Mouse (Mus musculus): ENCODE results near the gene Hcar1. TPM values are rescaled to one million over a fixed set of nuclear protein-coding genes. Genes with fewer than 3 reads are reported as not detected.

Gene Hcar1
- total and polyA plus RNA-seq, 3 experiments = 0.22 TPM; not detected in 2

- DNase-seq (ENCODE audit: low spot score) (no peak), ATAC-seq (ENCODE audit: extremely low read depth, insufficient number of reproducible peaks, low FRiP score, poor library complexity, severe bottlenecking) (no peak)
- Histone ChIP-seq H3K4me1 (ENCODE audit: insufficient read depth, low read depth, low read length) (0 out of 2 replicates have a peak, but pooled peaks cover 3% of the 10 kb centered on the region), H3K27me3 (ENCODE audit: insufficient read depth, low read length) (peaks cover 20% of the 10 kb centered on the region; the same call in 1 of the 2 replicates), H3K9me3 (replicated peaks) (no peaks in the 10 kb centered on the region), H3K36me3 (replicated peaks) (no peaks in the 10 kb centered on the region), H3K4me3 (ENCODE audit: low read depth, low read length) (no peak overlapping the region)
- TF ChIP-seq GATA2 (IDR thresholded peaks at IDR 0.05; ENCODE audit: borderline replicate concordance, low read depth, low read length) (no peak), TAL1 (conservative IDR thresholded peaks at IDR 0.05; ENCODE audit: low read depth, low read length) (no peak), POLR2AphosphoS5 (IDR thresholded peaks at IDR 0.05; ENCODE audit: insufficient replicate concordance, low read depth, low read length) (no peak), CTCF (IDR thresholded peaks at IDR 0.05; ENCODE audit: low read depth, low read length) (no peak), GATA1 (IDR thresholded peaks at IDR 0.05; ENCODE audit: borderline replicate concordance, low read length) (no peak)
Measured at GRCm38 (mm10) chr5:123878056-123878455, 1.8 kb downstream of the Hcar1 start.

- DNase-seq (ENCODE audit: low spot score) (no peak), ATAC-seq (ENCODE audit: extremely low read depth, insufficient number of reproducible peaks, low FRiP score, poor library complexity, severe bottlenecking) (no peak)
- no peak for TF ChIP-seq GATA2 (IDR thresholded peaks at IDR 0.05; ENCODE audit: borderline replicate concordance, low read depth, low read length)
- no peak for TF ChIP-seq CTCF (IDR thresholded peaks at IDR 0.05; ENCODE audit: low read depth, low read length)
- TF ChIP-seq TAL1 (conservative IDR thresholded peaks at IDR 0.05; ENCODE audit: low read depth, low read length) = no peak
- no peak for TF ChIP-seq POLR2AphosphoS5 (IDR thresholded peaks at IDR 0.05; ENCODE audit: insufficient replicate concordance, low read depth, low read length)
Measured at GRCm38 (mm10) chr5:123874177-123874576, 5.6 kb downstream of the Hcar1 start.

GRCm38 (mm10) chr5:123869615-123870014 is 10.2 kb downstream of the Hcar1 start:
- ATAC-seq (ENCODE audit: extremely low read depth, insufficient number of reproducible peaks, low FRiP score, poor library complexity, severe bottlenecking) = no peak

More at GRCm38 (mm10) chr5:123874177-123874576, 5.6 kb downstream of the Hcar1 start:
- Histone ChIP-seq H3K27me3 (ENCODE audit: insufficient read depth, low read length) (peaks cover 13% of the 10 kb centered on the region; the same call in 1 of the 2 replicates), H3K4me1 (ENCODE audit: insufficient read depth, low read depth, low read length) (no peaks in the 10 kb centered on the region), H3K36me3 (replicated peaks) (no peaks in the 10 kb centered on the region), H3K9me3 (replicated peaks) (no peaks in the 10 kb centered on the region), H3K4me3 (ENCODE audit: low read depth, low read length) (no peak overlapping the region)

DNA sequence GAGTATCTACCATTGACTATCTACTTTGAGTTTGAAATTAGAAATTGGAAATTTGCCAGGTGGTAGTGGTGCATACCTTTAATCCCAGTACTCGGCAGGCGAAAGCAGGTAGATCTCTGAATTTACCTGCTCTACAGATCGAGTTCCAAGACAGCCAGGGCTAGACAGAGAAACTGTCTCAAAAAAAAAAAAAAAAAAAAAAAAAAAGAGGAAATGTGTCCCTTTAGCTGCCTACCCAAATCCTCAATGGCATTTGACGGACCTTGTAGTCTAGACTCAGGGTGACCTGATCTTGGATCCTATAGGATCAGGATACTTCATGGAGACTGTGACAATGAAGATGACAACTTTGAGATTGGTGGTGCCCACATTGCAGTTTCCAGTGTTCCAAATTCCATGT is 13.4 kb downstream of the Hcar1 start:
- Histone ChIP-seq H3K9me3 (replicated peaks) (no peaks in the 10 kb centered on the region), H3K4me3 (ENCODE audit: low read depth, low read length) (no peak overlapping the region), H3K36me3 (replicated peaks) (no peaks in the 10 kb centered on the region), H3K27me3 (ENCODE audit: insufficient read depth, low read length) (peaks cover 5% of the 10 kb centered on the region; the same call in 1 of the 2 replicates), H3K4me1 (ENCODE audit: insufficient read depth, low read depth, low read length) (no peaks in the 10 kb centered on the region)
- TF ChIP-seq TAL1 (conservative IDR thresholded peaks at IDR 0.05; ENCODE audit: low read depth, low read length) = no peak
- DNase-seq (ENCODE audit: low spot score) (no peak), ATAC-seq (ENCODE audit: extremely low read depth, insufficient number of reproducible peaks, low FRiP score, poor library complexity, severe bottlenecking) (no peak)

More at GRCm38 (mm10) chr5:123869615-123870014, 10.2 kb downstream of the Hcar1 start:
- no peak overlapping the region for H3K4me3 ChIP-seq (ENCODE audit: low read depth, low read length)
- no peak for TF ChIP-seq POLR2AphosphoS5 (IDR thresholded peaks at IDR 0.05; ENCODE audit: insufficient replicate concordance, low read depth, low read length)
- no peaks in the 10 kb centered on the region for H3K9me3 ChIP-seq (replicated peaks)
- no peaks in the 10 kb centered on the region for H3K4me1 ChIP-seq (ENCODE audit: insufficient read depth, low read depth, low read length)
- no peak for DNase-seq (ENCODE audit: low spot score)
- H3K36me3 ChIP-seq (replicated peaks) = no peaks in the 10 kb centered on the region
- H3K27me3 ChIP-seq (ENCODE audit: insufficient read depth, low read length) = peaks cover 13% of the 10 kb centered on the region; the same call in 1 of the 2 replicates

GRCm38 (mm10) chr5:123865365-123865764 is 14.5 kb downstream of the Hcar1 start, which contains the start of gene Hcar2:
Gene Hcar2 (minus strand): TSS chr5:123865499.
- ATAC-seq (ENCODE audit: extremely low read depth, insufficient number of reproducible peaks, low FRiP score, poor library complexity, severe bottlenecking) (no peak), DNase-seq (ENCODE audit: low spot score) (no peak)
- Histone ChIP-seq H3K4me1 (ENCODE audit: insufficient read depth, low read depth, low read length) (no peaks in the 10 kb centered on the region), H3K36me3 (replicated peaks) (no peaks in the 10 kb centered on the region), H3K27me3 (ENCODE audit: insufficient read depth, low read length) (peaks cover 5% of the 10 kb centered on the region; the same call in 1 of the 2 replicates), H3K4me3 (ENCODE audit: low read depth, low read length) (no peak within 1 kb of the TSS), H3K9me3 (replicated peaks) (no peaks in the 10 kb centered on the region)
- TF ChIP-seq GATA1 (IDR thresholded peaks at IDR 0.05; ENCODE audit: borderline replicate concordance, low read length) (no peak), GATA2 (IDR thresholded peaks at IDR 0.05; ENCODE audit: borderline replicate concordance, low read depth, low read length) (no peak), POLR2AphosphoS5 (IDR thresholded peaks at IDR 0.05; ENCODE audit: insufficient replicate concordance, low read depth, low read length) (no peak), TAL1 (conservative IDR thresholded peaks at IDR 0.05; ENCODE audit: low read depth, low read length) (no peak), CTCF (IDR thresholded peaks at IDR 0.05; ENCODE audit: low read depth, low read length) (no peak)

DNA sequence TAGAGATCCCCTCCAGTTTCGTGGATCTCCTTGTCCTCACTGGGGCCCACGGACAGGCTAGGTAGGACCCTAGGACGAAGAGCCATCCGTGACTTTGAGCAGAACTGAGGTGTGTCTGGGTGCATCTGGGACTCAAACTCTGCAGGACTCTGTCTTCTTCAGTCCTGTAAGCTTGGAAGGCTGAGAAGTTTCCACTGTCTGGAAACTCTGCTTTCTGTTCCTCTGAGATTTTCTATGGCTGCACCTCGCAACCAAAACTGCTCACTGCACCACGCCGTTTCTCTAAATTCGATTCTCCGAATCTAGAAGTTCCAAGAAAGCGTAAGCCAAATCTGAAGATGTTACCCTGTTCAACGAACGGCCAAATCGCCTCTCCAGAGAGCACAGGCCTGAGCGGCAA is 15.9 kb downstream of the Hcar1 start:
- no peaks in the 10 kb centered on the region for H3K9me3 ChIP-seq (replicated peaks)
- no peak for TF ChIP-seq TAL1 (conservative IDR thresholded peaks at IDR 0.05; ENCODE audit: low read depth, low read length)
- TF ChIP-seq POLR2AphosphoS5 (IDR thresholded peaks at IDR 0.05; ENCODE audit: insufficient replicate concordance, low read depth, low read length) = no peak
- TF ChIP-seq GATA1 (IDR thresholded peaks at IDR 0.05; ENCODE audit: borderline replicate concordance, low read length) = no peak
- TF ChIP-seq GATA2 (IDR thresholded peaks at IDR 0.05; ENCODE audit: borderline replicate concordance, low read depth, low read length) = no peak
- no peak for TF ChIP-seq CTCF (IDR thresholded peaks at IDR 0.05; ENCODE audit: low read depth, low read length)
- no peaks in the 10 kb centered on the region for H3K4me1 ChIP-seq (ENCODE audit: insufficient read depth, low read depth, low read length)
- peaks cover 5% of the 10 kb centered on the region; the same call in 1 of the 2 replicates for H3K27me3 ChIP-seq (ENCODE audit: insufficient read depth, low read length)
- H3K4me3 ChIP-seq (ENCODE audit: low read depth, low read length) = no peak overlapping the region
- DNase-seq (ENCODE audit: low spot score) = no peak
- H3K36me3 ChIP-seq (replicated peaks) = no peaks in the 10 kb centered on the region
- ATAC-seq (ENCODE audit: extremely low read depth, insufficient number of reproducible peaks, low FRiP score, poor library complexity, severe bottlenecking) = no peak

Data from G1E (cell line).